Mouse (Mus musculus) testis, adult 2 months (tissue): ENCODE data around the gene Cux2. TPM values are rescaled to one million over a fixed set of nuclear protein-coding genes. Genes with fewer than 3 reads are reported as not detected.
A peak's percentile ranks its signal among the peaks of the same experiment; 100 is the strongest.

ENCODE experiments used
- H3K27ac ChIP-seq: fragments of 200-500 bp; 2 replicates; pipeline ENCODE4 v1.5.1; 2012; ENCODE audit warnings: low read depth, low read length; ENCODE audit not compliant: control insufficient read depth, insufficient read depth
- H3K27me3 ChIP-seq: fragments of 200-500 bp; 2 replicates; pipeline ENCODE4 v1.6.1; 2012; ENCODE audit warnings: mild to moderate bottlenecking, low read length, moderate library complexity; ENCODE audit not compliant: control insufficient read depth, insufficient read depth
- H3K36me3 ChIP-seq: fragments of 200-500 bp; 2 replicates; pipeline ENCODE4 v1.6.1; 2012; ENCODE audit warnings: mild to moderate bottlenecking, low read length; ENCODE audit not compliant: control insufficient read depth, insufficient read depth
- H3K4me1 ChIP-seq: fragments of 200-500 bp; 2 replicates; pipeline ENCODE4 v1.6.1; 2012; ENCODE audit warnings: low read length; ENCODE audit not compliant: control insufficient read depth, insufficient read depth
- H3K4me3 ChIP-seq: fragments of 200-500 bp; 2 replicates; pipeline ENCODE4 v1.5.1; 2012; ENCODE audit warnings: low read depth, mild to moderate bottlenecking, low read length, moderate library complexity, mixed read lengths; ENCODE audit not compliant: control insufficient read depth
- CTCF ChIP-seq: fragments of 200-500 bp; IDR thresholded peaks from 2 replicates; pipeline ENCODE4 v1.5.1; 2012; ENCODE audit warnings: low read depth, mild to moderate bottlenecking, inconsistent platforms, low read length, moderate library complexity; ENCODE audit not compliant: control insufficient read depth, insufficient read depth, insufficient replicate concordance
- POLR2A ChIP-seq: fragments of 200-500 bp; IDR thresholded peaks from 2 replicates; pipeline ENCODE4 v1.6.1; 2012; ENCODE audit warnings: low read depth, mild to moderate bottlenecking, inconsistent platforms, low read length, moderate library complexity; ENCODE audit not compliant: control insufficient read depth
- polyA plus RNA-seq: library from polyadenylated mRNA; depleted of rRNA; stranded (reverse); fragments of >200 nt; gene quantifications from 2 replicates; pipeline ENCODE4 v1.2.3, GENCODE M21; 2012

Gene Cux2
- polyA plus RNA-seq, 1 experiment = 7.5 TPM

- peak overlapping the region; percentile 60 for H3K4me3 ChIP-seq
- H3K27ac ChIP-seq = no peak overlapping the region
- TF ChIP-seq POLR2A (no peak), CTCF (no peak)
Measured at GRCm38 (mm10) chr5:121916813-121917212, 133.1 kb downstream of the Cux2 start.

GRCm38 (mm10) chr5:121913999-121914398 is 135.9 kb downstream of the Cux2 start:
- H3K4me3 ChIP-seq = no peak overlapping the region

More at GRCm38 (mm10) chr5:121916813-121917212, 133.1 kb downstream of the Cux2 start:
- Histone ChIP-seq H3K36me3 (no peaks in the 10 kb centered on the region), H3K4me1 (no peaks in the 10 kb centered on the region), H3K27me3 (no peaks in the 10 kb centered on the region)

GRCm38 (mm10) chr5:121909226-121909985 is 140.5 kb downstream of the Cux2 start:
- H3K4me1 ChIP-seq = no peaks in the 10 kb centered on the region
- H3K27me3 ChIP-seq = no peaks in the 10 kb centered on the region
- no peak overlapping the region for H3K27ac ChIP-seq
- no peaks in the 10 kb centered on the region for H3K36me3 ChIP-seq
- no peak overlapping the region for H3K4me3 ChIP-seq
- TF ChIP-seq CTCF (no peak), POLR2A (no peak)

More at GRCm38 (mm10) chr5:121913999-121914398, 135.9 kb downstream of the Cux2 start:
- Histone ChIP-seq H3K27ac (no peak overlapping the region), H3K4me1 (no peaks in the 10 kb centered on the region), H3K36me3 (no peaks in the 10 kb centered on the region), H3K27me3 (no peaks in the 10 kb centered on the region)
- TF ChIP-seq POLR2A (no peak), CTCF (no peak)

- Histone ChIP-seq H3K4me3 (no peak overlapping the region), H3K36me3 (no peaks in the 10 kb centered on the region), H3K27ac (no peak overlapping the region), H3K27me3 (no peaks in the 10 kb centered on the region), H3K4me1 (no peaks in the 10 kb centered on the region)
- TF ChIP-seq POLR2A (no peak), CTCF (no peak)
Measured at GRCm38 (mm10) chr5:121905671-121906070, 144.2 kb downstream of the Cux2 start.

- no peak overlapping the region for H3K27ac ChIP-seq
- H3K36me3 ChIP-seq = no peaks in the 10 kb centered on the region
- no peaks in the 10 kb centered on the region for H3K4me1 ChIP-seq
- H3K4me3 ChIP-seq = no peak overlapping the region
- TF ChIP-seq CTCF = no peak
- no peaks in the 10 kb centered on the region for H3K27me3 ChIP-seq
Measured at GRCm38 (mm10) chr5:121904799-121905198, 145.1 kb downstream of the Cux2 start.

- H3K27ac ChIP-seq = no peak overlapping the region
- no peak overlapping the region for H3K4me3 ChIP-seq
- no peaks in the 10 kb centered on the region for H3K4me1 ChIP-seq
- no peaks in the 10 kb centered on the region for H3K36me3 ChIP-seq
- H3K27me3 ChIP-seq = no peaks in the 10 kb centered on the region
- no peak for TF ChIP-seq CTCF
- no peak for TF ChIP-seq POLR2A
Measured at GRCm38 (mm10) chr5:121902809-121903745, 146.8 kb downstream of the Cux2 start.

- Histone ChIP-seq H3K36me3 (no peaks in the 10 kb centered on the region), H3K27me3 (no peaks in the 10 kb centered on the region), H3K27ac (no peak overlapping the region), H3K4me1 (no peaks in the 10 kb centered on the region), H3K4me3 (no peak overlapping the region)
- TF ChIP-seq POLR2A = no peak
- TF ChIP-seq CTCF = no peak
Measured at GRCm38 (mm10) chr5:121895117-121895756, 154.7 kb downstream of the Cux2 start.
